Mouse (Mus musculus) fat pad, adult 2 months (tissue): ENCODE data around the gene Slit3.

Experiments
- DNase-seq: peaks from one replicate; pipeline ENCODE4 v3.0.0-alpha.2; 2011; ENCODE audit warnings: low read depth, low spot score; ENCODE audit errors: extremely low read depth

The Slit3 gene

GRCm38 (mm10) chr11:35337927-35338819 is 217.1 kb downstream of the Slit3 start:
- DNase-seq, result no peak

- no peak for DNase-seq
Measured at GRCm38 (mm10) chr11:35340752-35341151, 219.7 kb downstream of the Slit3 start.

GRCm38 (mm10) chr11:35342486-35342885 is 221.5 kb downstream of the Slit3 start:
- no peak for DNase-seq

- DNase-seq, result no peak
Measured at GRCm38 (mm10) chr11:35345696-35346480, 224.9 kb downstream of the Slit3 start.

GRCm38 (mm10) chr11:35348099-35348498 is 227.1 kb downstream of the Slit3 start:
- DNase-seq, result no peak

- DNase-seq, result no peak
Measured at GRCm38 (mm10) chr11:35350968-35351367, 229.9 kb downstream of the Slit3 start.

- no peak for DNase-seq
Measured at GRCm38 (mm10) chr11:35351376-35351775, 230.4 kb downstream of the Slit3 start.

GRCm38 (mm10) chr11:35355811-35356210 is 234.8 kb downstream of the Slit3 start:
- DNase-seq, result no peak

- no peak for DNase-seq
Measured at GRCm38 (mm10) chr11:35361071-35361470, 240.0 kb downstream of the Slit3 start.

GRCm38 (mm10) chr11:35362975-35363374 is 242.0 kb downstream of the Slit3 start:
- no peak for DNase-seq

- DNase-seq, result no peak
Measured at GRCm38 (mm10) chr11:35364469-35364868, 243.4 kb downstream of the Slit3 start.

- DNase-seq, result no peak
Measured at GRCm38 (mm10) chr11:35365510-35365931, 244.5 kb downstream of the Slit3 start.

GRCm38 (mm10) chr11:35366611-35367010 is 245.6 kb downstream of the Slit3 start:
- no peak for DNase-seq

GRCm38 (mm10) chr11:35367248-35367647 is 246.2 kb downstream of the Slit3 start:
- DNase-seq, result no peak

- no peak for DNase-seq
Measured at GRCm38 (mm10) chr11:35369964-35370363, 248.9 kb downstream of the Slit3 start.

GRCm38 (mm10) chr11:35370705-35371104 is 249.7 kb downstream of the Slit3 start:
- DNase-seq, result no peak

- no peak for DNase-seq
Measured at GRCm38 (mm10) chr11:35372410-35372809, 251.4 kb downstream of the Slit3 start.

- no peak for DNase-seq
Measured at GRCm38 (mm10) chr11:35375072-35375471, 254.0 kb downstream of the Slit3 start.

GRCm38 (mm10) chr11:35378802-35379201 is 257.8 kb downstream of the Slit3 start:
- no peak for DNase-seq

GRCm38 (mm10) chr11:35379407-35379806 is 258.4 kb downstream of the Slit3 start:
- no peak for DNase-seq

- DNase-seq, result no peak
Measured at GRCm38 (mm10) chr11:35380766-35381165, 259.7 kb downstream of the Slit3 start.

- DNase-seq, result no peak
Measured at GRCm38 (mm10) chr11:35385444-35385843, 264.4 kb downstream of the Slit3 start.
